Mouse (Mus musculus) lung, adult 2 months (tissue): ENCODE data around the gene Chrnb4. TPM values are rescaled to one million over a fixed set of nuclear protein-coding genes. Genes with fewer than 3 reads are reported as not detected.

ENCODE experiments used
- DNase-seq: peaks from one replicate; pipeline ENCODE4 v3.0.0; 2022
- H3K4me1 ChIP-seq: fragments of 200-500 bp; 2 replicates; pipeline ENCODE4 v1.6.1; 2011; ENCODE audit warnings: low read length; ENCODE audit not compliant: control insufficient read depth, insufficient read depth
- H3K4me3 ChIP-seq: fragments of 200-500 bp; replicated peaks from 2 replicates; pipeline ENCODE3; 2011; ENCODE audit warnings: low read depth, mild to moderate bottlenecking, control low read depth, low read length; ENCODE audit errors: extremely low read depth
- CTCF ChIP-seq: fragments of 200-500 bp; IDR thresholded peaks from 2 replicates; pipeline ENCODE4 v1.5.1; 2011; ENCODE audit warnings: mild to moderate bottlenecking, low read length, control low read depth; ENCODE audit not compliant: insufficient read depth
- POLR2A ChIP-seq: fragments of 200-500 bp; IDR thresholded peaks from 2 replicates; pipeline ENCODE4 v1.6.1; 2011; ENCODE audit warnings: low read depth, mild to moderate bottlenecking, control low read depth, low read length, borderline replicate concordance; ENCODE audit errors: extremely low read depth
- WGBS: fragments of 180-500 bp; shearing (Covaris S2); methylation state at CpG from one replicate; pipeline ENCODE4 v1.1.7; 2018; 5-methylcytosine and 5-hydroxymethylcytosine counted together
- polyA plus RNA-seq: library from polyadenylated mRNA; depleted of rRNA; stranded (reverse); fragments of >200 nt; gene quantifications from 2 replicates; pipeline ENCODE4 v1.2.3, GENCODE M21; 2012; rRNA removed

Gene Chrnb4
- 0.15 and 0.30 TPM in 2 replicates for polyA plus RNA-seq

- no peak for DNase-seq
- no peaks in the 10 kb centered on the region for H3K4me1 ChIP-seq
- 2% methylated on average over 23 of the region's 23 CpGs for WGBS
- TF ChIP-seq POLR2A (no peak), CTCF (no peak)
- no peak within 1 kb of the TSS for H3K4me3 ChIP-seq
These were observed at the start of gene Chrnb4 for GRCm38 (mm10) chr9:55048211-55048880. Gene Chrnb4 (minus strand): TSS chr9:55048779.

- TF ChIP-seq CTCF, result no peak
- TF ChIP-seq POLR2A, result no peak
- 85% methylated on average over 4 of the region's 4 CpGs for WGBS
- Histone ChIP-seq H3K4me1 (no peaks in the 10 kb centered on the region), H3K4me3 (no peak overlapping the region)
- no peak for DNase-seq
These were observed 48.3 kb upstream of the Chrnb4 start for GRCm38 (mm10) chr9:55096870-55097269.

GRCm38 (mm10) chr9:55096033-55096432 is 47.5 kb upstream of the Chrnb4 start:
- no peak overlapping the region for H3K4me3 ChIP-seq
- no peak for TF ChIP-seq CTCF
- no peak for TF ChIP-seq POLR2A
- 59% methylated on average over 3 of the region's 3 CpGs for WGBS
- no peak for DNase-seq
- H3K4me1 ChIP-seq, result no peaks in the 10 kb centered on the region

- Histone ChIP-seq H3K4me3 (no peak overlapping the region), H3K4me1 (no peaks in the 10 kb centered on the region)
- no peak for TF ChIP-seq CTCF
- no peak for TF ChIP-seq POLR2A
- 26% methylated on average over 5 of the region's 5 CpGs for WGBS
- DNase-seq, result no peak
These were observed 41.6 kb upstream of the Chrnb4 start for GRCm38 (mm10) chr9:55090141-55090540.

- TF ChIP-seq CTCF, result no peak
- WGBS, result 80% methylated on average over 2 of the region's 2 CpGs
- DNase-seq, result no peak
- no peak overlapping the region for H3K4me3 ChIP-seq
- H3K4me1 ChIP-seq, result no peaks in the 10 kb centered on the region
These were observed 40.6 kb upstream of the Chrnb4 start for GRCm38 (mm10) chr9:55089226-55089625.

- TF ChIP-seq POLR2A, result no peak
- no peak overlapping the region for H3K4me3 ChIP-seq
- no peaks in the 10 kb centered on the region for H3K4me1 ChIP-seq
- WGBS, result 40% methylated on average over 7 of the region's 7 CpGs
- no peak for DNase-seq
These were observed 34.8 kb upstream of the Chrnb4 start for GRCm38 (mm10) chr9:55083154-55083913.

- WGBS, result 14% methylated on average over 5 of the region's 5 CpGs
- no peak overlapping the region for H3K4me3 ChIP-seq
- DNase-seq, result no peak
These were observed 19.3 kb upstream of the Chrnb4 start for GRCm38 (mm10) chr9:55067965-55068265.

GRCm38 (mm10) chr9:55067260-55067964 is 18.8 kb upstream of the Chrnb4 start:
- H3K4me1 ChIP-seq, result no peaks in the 10 kb centered on the region
- H3K4me3 ChIP-seq, result no peak overlapping the region
- WGBS, result 39% methylated on average over 8 of the region's 8 CpGs
- no peak for DNase-seq
- TF ChIP-seq CTCF (no peak), POLR2A (no peak)

More at GRCm38 (mm10) chr9:55067965-55068265, 19.3 kb upstream of the Chrnb4 start:
- H3K4me1 ChIP-seq, result no peaks in the 10 kb centered on the region
- TF ChIP-seq CTCF (no peak), POLR2A (no peak)

GRCm38 (mm10) chr9:55065241-55065640 is 16.7 kb upstream of the Chrnb4 start:
- WGBS, result 86% methylated on average over 9 of the region's 9 CpGs
- H3K4me1 ChIP-seq, result no peaks in the 10 kb centered on the region
- TF ChIP-seq CTCF (no peak), POLR2A (no peak)
- no peak for DNase-seq
- no peak overlapping the region for H3K4me3 ChIP-seq

- H3K4me1 ChIP-seq, result no peaks in the 10 kb centered on the region
- no peak overlapping the region for H3K4me3 ChIP-seq
- no peak for DNase-seq
- TF ChIP-seq CTCF, result no peak
- no peak for TF ChIP-seq POLR2A
- 94% methylated on average over 4 of the region's 4 CpGs for WGBS
These were observed 9.5 kb upstream of the Chrnb4 start for GRCm38 (mm10) chr9:55058067-55058466.
